ENCODE assay signal across 20 mouse cellular contexts in genomic region chr11:3597002-3597401, GRCm38 (mm10). TPM values are rescaled to one million over a fixed set of nuclear protein-coding genes. Genes with fewer than 3 reads are reported as not detected.
DNase-seq lines count a peak whose midpoint lies in the region; ATAC-seq and TF ChIP-seq lines count a peak whose summit lies in the region.
"Had no signal": no experiment of that assay in that cellular context is flagged by ENCODE, and none has a peak within 500 bp of the region (broad histone marks: within the 10 kb centered on the region; RNA-seq: fewer than 3 reads in every experiment).

No protein-coding gene starts in this region.

- peak; percentile 22 for TF ChIP-seq RAD21 in CH12.LX (IDR thresholded peaks at IDR 0.05; ENCODE audit: low read depth, low read length)

- no peak overlapping the region for H3K27ac ChIP-seq in heart, adult 2 months
- H3K27ac ChIP-seq in layer of hippocampus, adult 2 months: no peak overlapping the region
- H3K27ac ChIP-seq in CH12.LX (ENCODE audit: insufficient read depth, low read depth): no peak overlapping the region
- H3K27ac ChIP-seq in forebrain, embryonic 10.5 days: no peak overlapping the region
- no peak overlapping the region for H3K27ac ChIP-seq in midbrain, embryonic 14.5 days (replicated peaks; ENCODE audit: low read depth, low read length)
- H3K27ac ChIP-seq: embryonic facial prominence, embryonic 10.5 days; heart, embryonic 15.5 days; hindbrain, embryonic 10.5 days; hindbrain, embryonic 15.5 days had no signal

- no peak overlapping the region for H3K9ac ChIP-seq in heart, adult 2 months (ENCODE audit: low read depth, low read length)
- no peak overlapping the region for H3K9ac ChIP-seq in CH12.LX (ENCODE audit: insufficient read depth, low read depth)
- no peak overlapping the region for H3K9ac ChIP-seq in midbrain, embryonic 14.5 days (replicated peaks; ENCODE audit: low read length)
- H3K9ac ChIP-seq: heart, embryonic 15.5 days; hindbrain, embryonic 15.5 days had no signal

- no peak for TF ChIP-seq POLR2A in heart, adult 2 months (IDR thresholded peaks at IDR 0.05; ENCODE audit: insufficient read depth, low read depth, low read length)
- TF ChIP-seq POLR2A in CH12.LX (IDR thresholded peaks at IDR 0.05; ENCODE audit: low read depth, low read length): no peak

- 96% methylated on average over 2 of the region's 2 CpGs for WGBS in heart, adult 2 months
- 86% methylated on average over 2 of the region's 2 CpGs for WGBS in forebrain, embryonic 10.5 days
- whole genome bisulfite sequencing in midbrain, embryonic 14.5 days: 94% methylated on average over 2 of the region's 2 CpGs

- peak; percentile 45 for TF ChIP-seq CTCF in heart, adult 2 months (IDR thresholded peaks at IDR 0.05)
- peak; percentile 52 for TF ChIP-seq CTCF in layer of hippocampus, adult 2 months (conservative IDR thresholded peaks at IDR 0.05)
- TF ChIP-seq CTCF in CH12.LX (conservative IDR thresholded peaks at IDR 0.05 in 1 of 2, IDR thresholded peaks at IDR 0.05 in 1 of 2; ENCODE audit: low read depth in 2 of 2, low read length in 2 of 2): peak in 1 of 2 experiments; percentile 42; a peak in 2 of 4 replicates
- peak; percentile 43 for TF ChIP-seq CTCF in Patski (IDR thresholded peaks at IDR 0.05)

- H3K4me2 ChIP-seq in CH12.LX (ENCODE audit: insufficient read depth, low read depth, poor library complexity, severe bottlenecking): no peak overlapping the region
- no peak overlapping the region for H3K4me2 ChIP-seq in midbrain, embryonic 14.5 days (ENCODE audit: low read length)
- H3K4me2 ChIP-seq: heart, embryonic 11.5 days; heart, embryonic 15.5 days; hindbrain, embryonic 15.5 days had no signal

- CTCF ChIA-PET in Patski (lab: Charles Lee): interaction anchor here (1.2 to 1.6 kb wide), 2 partner anchors 9 to 63 kb away, joined by 3 read pairs; no protein-coding TSS in a partner anchor

- H3K4me3 ChIP-seq in heart, adult 2 months: no peak overlapping the region
- H3K4me3 ChIP-seq in layer of hippocampus, adult 2 months: no peak overlapping the region
- H3K4me3 ChIP-seq in CH12.LX (replicated peaks in 1 of 3; ENCODE audit: low read depth in 2 of 3, low read length in 2 of 3, poor library complexity in 1 of 3): no peak overlapping the region
- no peak overlapping the region for H3K4me3 ChIP-seq in forebrain, embryonic 10.5 days
- H3K4me3 ChIP-seq in midbrain, embryonic 14.5 days (replicated peaks; ENCODE audit: low read depth, low read length): no peak overlapping the region
- H3K4me3 ChIP-seq: embryonic facial prominence, embryonic 10.5 days; heart, embryonic 15.5 days; hindbrain, embryonic 10.5 days; hindbrain, embryonic 15.5 days had no signal

- DNase-seq in heart, adult 2 months: no peak
- no peak for DNase-seq in heart, postnatal 36 days
- DNase-seq in layer of hippocampus, adult 2 months (ENCODE audit: low spot score in 2 of 2): no peak
- DNase-seq in layer of hippocampus, postnatal 10 days (ENCODE audit: low spot score in 2 of 2): no peak
- DNase-seq in CH12.LX (ENCODE audit: extremely low read depth): no peak
- DNase-seq in Patski (ENCODE audit: low read depth, low spot score): no peak
- DNase-seq in forebrain, embryonic 10.5 days (ENCODE audit: extremely low spot score, low spot score): no peak
- no peak for DNase-seq in midbrain, embryonic 14.5 days
- DNase-seq: adrenal gland, postnatal 14 days; cerebellum, adult 2 months; cerebellum, postnatal 10 days; heart, adult 18-20 months; heart, postnatal 14 days had no signal

- intact Hi-C loops in heart, adult 2 months (cut with DNase I): no loop called here
- intact Hi-C loops in heart, postnatal 36 days (cut with DNase I): no loop called here

- POLR2A ChIA-PET in Patski (lab: Charles Lee): interaction anchor here (0.7 kb wide), 1 partner anchor 1517 kb away, joined by 3 read pairs; no protein-coding TSS in a partner anchor

- in situ Hi-C loops in CH12.LX (cut with MboI; ENCODE audit: low pct_ligation_motif_present, low pct_unique_long_range_greater_than_20kb, low sequenced_read_pairs): loop anchor here (5.0 kb wide), 1 partner anchor 70 kb away; no protein-coding TSS in a partner anchor
- in situ Hi-C loops in Patski (cut with MboI; ENCODE audit: low pct_unique_long_range_greater_than_20kb): no loop called here

- H3K36me3 ChIP-seq in heart, adult 2 months (ENCODE audit: control insufficient read depth, insufficient read depth, low read length): no peaks in the 10 kb centered on the region
- no peaks in the 10 kb centered on the region for H3K36me3 ChIP-seq in CH12.LX (replicated peaks in 1 of 2; ENCODE audit: control insufficient read depth in 1 of 2, insufficient read depth in 1 of 2, low read length in 1 of 2)
- H3K36me3 ChIP-seq in forebrain, embryonic 10.5 days (replicated peaks): no peaks in the 10 kb centered on the region
- H3K36me3 ChIP-seq in midbrain, embryonic 14.5 days (ENCODE audit: control insufficient read depth, insufficient read depth, low read length): no peaks in the 10 kb centered on the region
- H3K36me3 ChIP-seq: embryonic facial prominence, embryonic 10.5 days; heart, embryonic 15.5 days; hindbrain, embryonic 10.5 days; hindbrain, embryonic 15.5 days had no signal

- H3K4me1 ChIP-seq in heart, adult 2 months (ENCODE audit: control insufficient read depth, insufficient read depth, low read length): no peaks in the 10 kb centered on the region
- H3K4me1 ChIP-seq in CH12.LX (ENCODE audit: control insufficient read depth in 1 of 2, insufficient read depth in 2 of 2): no peaks in the 10 kb centered on the region
- H3K4me1 ChIP-seq in forebrain, embryonic 10.5 days: no peaks in the 10 kb centered on the region
- no peaks in the 10 kb centered on the region for H3K4me1 ChIP-seq in midbrain, embryonic 14.5 days (ENCODE audit: control insufficient read depth, insufficient read depth, low read length)
- H3K4me1 ChIP-seq: embryonic facial prominence, embryonic 10.5 days; heart, embryonic 15.5 days; hindbrain, embryonic 10.5 days; hindbrain, embryonic 15.5 days had no signal

- H3K9me3 ChIP-seq in CH12.LX (replicated peaks; ENCODE audit: low read length): no peaks in the 10 kb centered on the region
- H3K9me3 ChIP-seq in forebrain, embryonic 10.5 days: 0 out of 2 replicates have a peak, but pooled peaks cover 2% of the 10 kb centered on the region
- no peaks in the 10 kb centered on the region for H3K9me3 ChIP-seq in midbrain, embryonic 14.5 days (ENCODE audit: control insufficient read depth, low read length)
- H3K9me3 ChIP-seq: embryonic facial prominence, embryonic 10.5 days; heart, embryonic 15.5 days; hindbrain, embryonic 10.5 days; hindbrain, embryonic 15.5 days had no signal

- H3K79me2 ChIP-seq in heart, adult 2 months (replicated peaks; ENCODE audit: control insufficient read depth, insufficient read depth, low read length): no peaks in the 10 kb centered on the region
- no peaks in the 10 kb centered on the region for H3K79me2 ChIP-seq in CH12.LX (replicated peaks; ENCODE audit: control insufficient read depth, extremely low read depth, insufficient read depth, poor library complexity, severe bottlenecking)

- dilution Hi-C loops in CH12.LX (cut with MboI; ENCODE audit: extremely low pct_ligation_motif_present, extremely low pct_unique_long_range_greater_than_20kb, low sequenced_read_pairs): no loop called here

- TF ChIP-seq EP300 in heart, adult 2 months (IDR thresholded peaks at IDR 0.05; ENCODE audit: insufficient read depth, low read depth, low read length): no peak
- TF ChIP-seq EP300 in CH12.LX (IDR thresholded peaks at IDR 0.05; ENCODE audit: low read length): no peak

- H3K27me3 ChIP-seq in heart, adult 2 months (ENCODE audit: control insufficient read depth, insufficient read depth, low read length): no peaks in the 10 kb centered on the region
- H3K27me3 ChIP-seq in CH12.LX (replicated peaks) (peaks cover 2% of the 10 kb centered on the region), Patski (no peaks in the 10 kb centered on the region)
- H3K27me3 ChIP-seq in forebrain, embryonic 10.5 days (ENCODE audit: poor library complexity, severe bottlenecking): no peaks in the 10 kb centered on the region
- no peaks in the 10 kb centered on the region for H3K27me3 ChIP-seq in midbrain, embryonic 14.5 days (ENCODE audit: control insufficient read depth, insufficient read depth, low read length)
- H3K27me3 ChIP-seq: heart, embryonic 15.5 days; hindbrain, embryonic 15.5 days had no signal

- no peak for ATAC-seq in Patski
- ATAC-seq in midbrain, embryonic 14.5 days (ENCODE audit: low FRiP score, low TSS enrichment): no peak
- ATAC-seq: activated CD4-positive, CD25-positive, alpha-beta regulatory T cell, adult 4 months; forebrain, embryonic 14.5 days had no signal

TF ChIP-seq in CH12.LX, 34 proteins besides CTCF, POLR2A, EP300 and RAD21:
- TF ChIP-seq SIN3A (IDR thresholded peaks at IDR 0.05; ENCODE audit: low read length) (no peak), SMC3 (IDR thresholded peaks at IDR 0.05; ENCODE audit: low read depth, low read length) (peak; percentile 23; the same call in 1 of the 2 replicates)

RNA-seq across cellular contexts. Expression of gene Morc2a, which starts 52.0 kb away (rescaled TPM):
- 10 to 100 TPM; 16.1 to 18.5 TPM for total RNA-seq in heart, adult 2 months (2021)
- polyA plus RNA-seq in heart, adult 2 months (2012; rRNA removed): 6.6 and 13.4 TPM in 2 replicates
- total RNA-seq in heart, postnatal 36 days (2021): 10 to 100 TPM; 18.7 to 22.0 TPM
- 10 to 100 TPM; 41.8 to 42.6 TPM for total RNA-seq in layer of hippocampus, adult 2 months (2021)
- total RNA-seq in layer of hippocampus, postnatal 10 days (2021): 10 to 100 TPM; 41.6 to 46.6 TPM
- total RNA-seq in CH12.LX (2012; rRNA removed): 28.2 and 30.9 TPM in 2 replicates
- total RNA-seq in CH12.LX (2014; rRNA removed): 25.5 and 28.1 TPM in 2 replicates
- 41.9 and 44.1 TPM in 2 replicates for polyA plus RNA-seq in CH12.LX (2012; ENCODE audit: insufficient read length, low read depth)
- 41.4 TPM for polyA plus RNA-seq in Patski (2021)
- 41.8 and 42.6 TPM in 2 replicates for polyA plus RNA-seq in forebrain, embryonic 10.5 days (2016; fragmentation: Nextera tagmentation; extraction: Ambion mirVana)
- polyA plus RNA-seq in midbrain, embryonic 14.5 days (2014; fragmentation: Nextera tagmentation; extraction: Ambion mirVana): 32.1 and 32.2 TPM in 2 replicates

RNA-seq across cellular contexts. Expression of gene Smtn, which starts 56.6 kb away (rescaled TPM):
- 100 to 1,000 TPM; 137 to 154 TPM for total RNA-seq in heart, adult 2 months (2021)
- 159 and 167 TPM in 2 replicates for polyA plus RNA-seq in heart, adult 2 months (2012; rRNA removed)
- total RNA-seq in heart, postnatal 36 days (2021): 100 to 1,000 TPM; 146 to 153 TPM
- 10 to 100 TPM in 1 of 2 experiments, 1 to 10 TPM in 1; 7.4 to 10.3 TPM for total RNA-seq in layer of hippocampus, adult 2 months (2021)
- 10 to 100 TPM; 17.0 TPM for total RNA-seq in layer of hippocampus, postnatal 10 days (2021)
- total RNA-seq in CH12.LX (2012; rRNA removed) (2.9 and 3.1 TPM in 2 replicates), CH12.LX (2014; rRNA removed) (0.58 and 0.77 TPM in 2 replicates)
- polyA plus RNA-seq in CH12.LX (2012; ENCODE audit: insufficient read length, low read depth) (5.0 and 5.3 TPM in 2 replicates), Patski (2021) (154 TPM)
- polyA plus RNA-seq in forebrain, embryonic 10.5 days (2016; fragmentation: Nextera tagmentation; extraction: Ambion mirVana): 35.1 and 40.2 TPM in 2 replicates
- polyA plus RNA-seq in midbrain, embryonic 14.5 days (2014; fragmentation: Nextera tagmentation; extraction: Ambion mirVana): 7.2 and 12.8 TPM in 2 replicates

Comparison
In these comparisons a context has a peak if more than half of its experiments do, and no peak if none do; other contexts are left out.
1. RNA of gene Smtn, which starts 56.6 kb away (total RNA-seq): 137 to 154 TPM in heart, adult 2 months and 146 to 153 TPM in heart, postnatal 36 days; 17.0 TPM in layer of hippocampus, postnatal 10 days, 7.4 to 10.3 TPM in layer of hippocampus, adult 2 months and 0.58 to 3.1 TPM in CH12.LX; every median in the first group is over 4 times any median in the second.